Mouse (Mus musculus): ENCODE measurements at regions not wholly inside any gene's neighbourhood (a gene's known extent, or its start where the extent isn't known, plus 50 kb on each side); places are given as distances from the start of the nearest gene placed in this dataset.

- dilution Hi-C loops (cut with MboI; ENCODE audit: extremely low pct_ligation_motif_present, extremely low pct_unique_long_range_greater_than_20kb, low sequenced_read_pairs) (no loop called here), in situ Hi-C loops (cut with MboI; ENCODE audit: low pct_ligation_motif_present, low pct_unique_long_range_greater_than_20kb, low sequenced_read_pairs) (no loop called here)
- H3K4me3 ChIP-seq (replicated peaks in 1 of 3; ENCODE audit: low read depth in 2 of 3, low read length in 2 of 3, poor library complexity in 1 of 3): no peak overlapping the region
- no peak overlapping the region for H3K9ac ChIP-seq (ENCODE audit: insufficient read depth, low read depth)
- peaks cover 12% of the 10 kb centered on the region for H3K9me3 ChIP-seq (replicated peaks; ENCODE audit: low read length)
- DNase-seq (ENCODE audit: extremely low read depth): no peak
- no peaks in the 10 kb centered on the region for H3K79me2 ChIP-seq (replicated peaks; ENCODE audit: control insufficient read depth, extremely low read depth, insufficient read depth, poor library complexity, severe bottlenecking)
- TF ChIP-seq TCF12 (IDR thresholded peaks at IDR 0.05; ENCODE audit: low read depth, low read length): no peak
- no peak for TF ChIP-seq MAX (IDR thresholded peaks at IDR 0.05; ENCODE audit: low read length)
- no peak for TF ChIP-seq USF2 (conservative IDR thresholded peaks at IDR 0.05; ENCODE audit: low read depth, low read length)
- TF ChIP-seq POLR2A (IDR thresholded peaks at IDR 0.05; ENCODE audit: low read depth, low read length): no peak
- TF ChIP-seq JUND (conservative IDR thresholded peaks at IDR 0.05; ENCODE audit: low read depth, low read length): no peak
- no peak for TF ChIP-seq KAT2A (IDR thresholded peaks at IDR 0.05; ENCODE audit: insufficient replicate concordance, low read length)
- no peak for TF ChIP-seq NRF1 (IDR thresholded peaks at IDR 0.05; ENCODE audit: low read depth, low read length)
- no peak for TF ChIP-seq MYC (IDR thresholded peaks at IDR 0.05; ENCODE audit: low read depth, low read length)
- no peaks in the 10 kb centered on the region for H3K27me3 ChIP-seq (replicated peaks)
- no peak overlapping the region for H3K27ac ChIP-seq (ENCODE audit: insufficient read depth, low read depth)
- H3K4me1 ChIP-seq (ENCODE audit: control insufficient read depth in 1 of 2, insufficient read depth in 2 of 2): no peaks in the 10 kb centered on the region
- no peak overlapping the region for H3K4me2 ChIP-seq (ENCODE audit: insufficient read depth, low read depth, poor library complexity, severe bottlenecking)
- no peaks in the 10 kb centered on the region for H3K36me3 ChIP-seq (replicated peaks in 1 of 2; ENCODE audit: control insufficient read depth in 1 of 2, insufficient read depth in 1 of 2, low read length in 1 of 2)
These were observed 192.9 kb downstream of the Atp23 start for GRCm38 (mm10) chr10:126708215-126708614.

- Histone ChIP-seq H3K4me3 (replicated peaks in 1 of 3; ENCODE audit: low read depth in 2 of 3, low read length in 2 of 3, poor library complexity in 1 of 3) (no peak overlapping the region), H3K79me2 (replicated peaks; ENCODE audit: control insufficient read depth, extremely low read depth, insufficient read depth, poor library complexity, severe bottlenecking) (no peaks in the 10 kb centered on the region), H3K9ac (ENCODE audit: insufficient read depth, low read depth) (no peak overlapping the region), H3K4me1 (ENCODE audit: control insufficient read depth in 1 of 2, insufficient read depth in 2 of 2) (no peaks in the 10 kb centered on the region), H3K36me3 (replicated peaks in 1 of 2; ENCODE audit: control insufficient read depth in 1 of 2, insufficient read depth in 1 of 2, low read length in 1 of 2) (no peaks in the 10 kb centered on the region), H3K9me3 (replicated peaks; ENCODE audit: low read length) (peaks cover 39% of the 10 kb centered on the region), H3K27ac (ENCODE audit: insufficient read depth, low read depth) (no peak overlapping the region), H3K4me2 (ENCODE audit: insufficient read depth, low read depth, poor library complexity, severe bottlenecking) (no peak overlapping the region), H3K27me3 (replicated peaks) (no peaks in the 10 kb centered on the region)
- in situ Hi-C loops (cut with MboI; ENCODE audit: low pct_ligation_motif_present, low pct_unique_long_range_greater_than_20kb, low sequenced_read_pairs) (no loop called here), dilution Hi-C loops (cut with MboI; ENCODE audit: extremely low pct_ligation_motif_present, extremely low pct_unique_long_range_greater_than_20kb, low sequenced_read_pairs) (no loop called here)
- no peak for DNase-seq (ENCODE audit: extremely low read depth)
- no peak for TF ChIP-seq ZNF384 (IDR thresholded peaks at IDR 0.05; ENCODE audit: low read depth, low read length)
- no peak for TF ChIP-seq ZC3H11A (IDR thresholded peaks at IDR 0.05; ENCODE audit: low read depth, low read length)
- TF ChIP-seq CTCF (conservative IDR thresholded peaks at IDR 0.05 in 1 of 2, IDR thresholded peaks at IDR 0.05 in 1 of 2; ENCODE audit: low read depth in 2 of 2, low read length in 2 of 2): no peak
- TF ChIP-seq USF2 (conservative IDR thresholded peaks at IDR 0.05; ENCODE audit: low read depth, low read length): no peak
- TF ChIP-seq ZKSCAN1 (IDR thresholded peaks at IDR 0.05; ENCODE audit: borderline replicate concordance, low read depth, low read length): no peak
- TF ChIP-seq MAZ (IDR thresholded peaks at IDR 0.05; ENCODE audit: low read depth, low read length): no peak
- no peak for TF ChIP-seq EP300 (IDR thresholded peaks at IDR 0.05; ENCODE audit: low read length)
- no peak for TF ChIP-seq E2F4 (IDR thresholded peaks at IDR 0.05; ENCODE audit: insufficient replicate concordance, low read depth, low read length)
- TF ChIP-seq ELF1 (IDR thresholded peaks at IDR 0.05; ENCODE audit: low read depth, low read length): no peak
- TF ChIP-seq MXI1 (IDR thresholded peaks at IDR 0.05; ENCODE audit: low read depth, low read length): no peak
- no peak for TF ChIP-seq POLR2AphosphoS2 (IDR thresholded peaks at IDR 0.05; ENCODE audit: low read depth, low read length)
- no peak for TF ChIP-seq MAX (IDR thresholded peaks at IDR 0.05; ENCODE audit: low read length)
- TF ChIP-seq PAX5 (IDR thresholded peaks at IDR 0.05; ENCODE audit: low read length): no peak
- no peak for TF ChIP-seq POLR2A (IDR thresholded peaks at IDR 0.05; ENCODE audit: low read depth, low read length)
These were observed 204.1 kb downstream of the Atp23 start for GRCm38 (mm10) chr10:126697086-126697485.
